ENCODE assay signal across 33 mouse cellular contexts in the genomic region with DNA sequence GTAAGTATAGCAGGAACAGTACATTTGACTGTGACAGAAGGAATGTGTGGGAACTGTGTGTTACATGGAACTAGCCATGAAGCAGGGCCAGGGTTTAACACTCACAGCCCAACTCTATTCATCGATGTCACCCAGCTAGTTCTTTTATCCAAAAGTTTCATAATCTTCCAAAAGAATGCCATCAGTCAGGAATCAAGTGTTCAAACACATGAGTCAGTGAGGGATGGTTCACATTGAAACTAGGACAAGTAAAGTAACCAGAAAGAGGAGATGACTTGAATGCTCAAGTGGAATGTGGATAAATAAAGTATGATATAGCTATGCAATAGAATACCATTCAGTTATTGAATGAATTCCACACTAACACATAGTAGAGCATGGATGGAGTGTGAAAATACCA.
"Had no signal": no experiment of that assay in that cellular context is flagged by ENCODE, and none has a peak within 500 bp of the region (broad histone marks: within the 10 kb centered on the region; RNA-seq: fewer than 3 reads in every experiment).

No protein-coding gene starts in this region.

- H3K4me3 ChIP-seq: heart, embryonic 12.5 days; heart, embryonic 13.5 days; heart, embryonic 15.5 days; hindbrain, embryonic 10.5 days; hindbrain, embryonic 12.5 days; hindbrain, embryonic 15.5 days; intestine, embryonic 15.5 days; kidney, embryonic 15.5 days; layer of hippocampus, adult 2 months; left cerebral cortex, adult 2 months had no signal

- H3K9ac ChIP-seq: heart, embryonic 12.5 days; heart, embryonic 13.5 days; heart, embryonic 15.5 days; hindbrain, embryonic 12.5 days; hindbrain, embryonic 14.5 days; hindbrain, embryonic 15.5 days; intestine, embryonic 15.5 days; kidney, embryonic 15.5 days had no signal

- H3K9me3 ChIP-seq: heart, embryonic 12.5 days; heart, embryonic 13.5 days; heart, embryonic 15.5 days; hindbrain, embryonic 10.5 days; hindbrain, embryonic 12.5 days; hindbrain, embryonic 15.5 days; intestine, embryonic 15.5 days; kidney, embryonic 15.5 days had no signal

- H3K4me1 ChIP-seq: heart, embryonic 12.5 days; heart, embryonic 13.5 days; heart, embryonic 15.5 days; hindbrain, embryonic 10.5 days; hindbrain, embryonic 15.5 days; intestine, embryonic 15.5 days; kidney, embryonic 15.5 days had no signal

- H3K27me3 ChIP-seq: heart, embryonic 12.5 days; heart, embryonic 13.5 days; heart, embryonic 15.5 days; hindbrain, embryonic 12.5 days; hindbrain, embryonic 15.5 days; intestine, embryonic 15.5 days; kidney, embryonic 15.5 days had no signal

- H3K27ac ChIP-seq: heart, embryonic 13.5 days; heart, embryonic 15.5 days; hindbrain, embryonic 10.5 days; hindbrain, embryonic 12.5 days; hindbrain, embryonic 14.5 days; hindbrain, embryonic 15.5 days; hindbrain, postnatal 0 days; intestine, embryonic 15.5 days; kidney, embryonic 15.5 days; kidney, postnatal 0 days; layer of hippocampus, adult 2 months; left cerebral cortex, adult 2 months had no signal

- H3K36me3 ChIP-seq: heart, embryonic 12.5 days; heart, embryonic 13.5 days; heart, embryonic 15.5 days; hindbrain, embryonic 10.5 days; hindbrain, embryonic 12.5 days; hindbrain, embryonic 15.5 days; intestine, embryonic 15.5 days; kidney, embryonic 15.5 days had no signal

- DNase-seq: heart, postnatal 10 days; heart, postnatal 14 days; heart, postnatal 36 days; heart, postnatal 4 days; kidney, adult 11 months; kidney, adult 18-20 months; kidney, adult 2 months; kidney, adult 8-10 months; kidney, adult 9 months; kidney, postnatal 10 days; kidney, postnatal 14 days; kidney, postnatal 36 days; kidney, postnatal 4 days; layer of hippocampus, adult 9-11 months; layer of hippocampus, postnatal 36 days had no signal

- ATAC-seq: hindbrain, embryonic 16.5 days; hindbrain, postnatal 0 days; inflammation-experienced regulatory T-cells, adult 6 months; intestine, embryonic 15.5 days; intestine, embryonic 16.5 days; intestine, postnatal 0 days had no signal

- H3K4me2 ChIP-seq: heart, embryonic 11.5 days; heart, embryonic 12.5 days; heart, embryonic 13.5 days; heart, embryonic 15.5 days; hindbrain, embryonic 12.5 days; hindbrain, embryonic 14.5 days; hindbrain, embryonic 15.5 days; intestine, embryonic 15.5 days; kidney, embryonic 15.5 days had no signal
